Mouse (Mus musculus) midbrain, embryonic 10.5 days (tissue): Measurements from ENCODE around the gene Slc4a4. TPM values are rescaled to one million over a fixed set of nuclear protein-coding genes. Genes with fewer than 3 reads are reported as not detected.

ENCODE experiments used
- DNase-seq: peaks from one replicate; pipeline ENCODE4 v3.0.0-alpha.2; 2017; ENCODE audit warnings: low spot score
- H3K27ac ChIP-seq: fragments of 300-500 bp; sonication (generic); replicated peaks from 2 replicates; pipeline ENCODE4 v1.5.1; 2016; ENCODE audit warnings: mild to moderate bottlenecking
- H3K27me3 ChIP-seq: fragments of 300-500 bp; sonication (generic); 2 replicates; pipeline ENCODE4 v1.6.1; 2016; ENCODE audit warnings: low read depth, mild to moderate bottlenecking; ENCODE audit not compliant: poor library complexity, severe bottlenecking
- H3K36me3 ChIP-seq: fragments of 300-500 bp; sonication (generic); 2 replicates; pipeline ENCODE4 v1.6.1; 2016; ENCODE audit warnings: mild to moderate bottlenecking, moderate library complexity
- H3K4me1 ChIP-seq: fragments of 300-500 bp; sonication (generic); 2 replicates; pipeline ENCODE4 v1.6.1; 2016
- H3K4me3 ChIP-seq: fragments of 300-500 bp; sonication (generic); 2 replicates; pipeline ENCODE4 v1.5.1; 2016; ENCODE audit warnings: mild to moderate bottlenecking, moderate library complexity
- H3K9me3 ChIP-seq: fragments of 300-500 bp; sonication (generic); replicated peaks from 2 replicates; pipeline ENCODE4 v1.6.1; 2016; ENCODE audit warnings: mild to moderate bottlenecking
- WGBS: fragments of 180-500 bp; shearing (Covaris S2); methylation state at CpG from one replicate; pipeline ENCODE4 v1.1.7; 2016; 5-methylcytosine and 5-hydroxymethylcytosine counted together
- polyA plus RNA-seq: library from polyadenylated mRNA; unstranded; fragments of >200 nt; fragmentation: Nextera tagmentation; extraction: Ambion mirVana; gene quantifications from 2 replicates; pipeline ENCODE4 v1.2.1, GENCODE M21; 2016

The Slc4a4 gene
- polyA plus RNA-seq, 1 experiment from 2014 or later = 1.5 TPM

- Histone ChIP-seq H3K36me3 (no peaks in the 10 kb centered on the region), H3K9me3 (no peaks in the 10 kb centered on the region), H3K27me3 (no peaks in the 10 kb centered on the region), H3K27ac (no peak overlapping the region), H3K4me3 (no peak overlapping the region), H3K4me1 (no peaks in the 10 kb centered on the region)
- no peak for DNase-seq
- WGBS = 78% methylated on average over 2 of the region's 2 CpGs
Observed at GRCm38 (mm10) chr5:89277049-89277448, 390.4 kb downstream of the Slc4a4 start.

- 86% methylated on average over 5 of the region's 5 CpGs for WGBS
- no peaks in the 10 kb centered on the region for H3K4me1 ChIP-seq
- H3K36me3 ChIP-seq = no peaks in the 10 kb centered on the region
- DNase-seq = no peak
- H3K4me3 ChIP-seq = no peak overlapping the region
- H3K27me3 ChIP-seq = no peaks in the 10 kb centered on the region
- H3K27ac ChIP-seq = no peak overlapping the region
- H3K9me3 ChIP-seq = no peaks in the 10 kb centered on the region
Observed at GRCm38 (mm10) chr5:89277616-89278015, 391.0 kb downstream of the Slc4a4 start.

- no peak overlapping the region for H3K4me3 ChIP-seq
- no peak overlapping the region for H3K27ac ChIP-seq
- H3K36me3 ChIP-seq = no peaks in the 10 kb centered on the region
- DNase-seq = no peak
- H3K27me3 ChIP-seq = no peaks in the 10 kb centered on the region
- no peaks in the 10 kb centered on the region for H3K9me3 ChIP-seq
- H3K4me1 ChIP-seq = no peaks in the 10 kb centered on the region
Observed at GRCm38 (mm10) chr5:89278309-89278708, 391.7 kb downstream of the Slc4a4 start.

- Histone ChIP-seq H3K4me3 (no peak overlapping the region), H3K27me3 (no peaks in the 10 kb centered on the region), H3K27ac (no peak overlapping the region), H3K4me1 (no peaks in the 10 kb centered on the region), H3K36me3 (no peaks in the 10 kb centered on the region), H3K9me3 (no peaks in the 10 kb centered on the region)
- 75% methylated on average over 3 of the region's 3 CpGs for WGBS
- DNase-seq = no peak
Observed at GRCm38 (mm10) chr5:89280312-89280863, 393.8 kb downstream of the Slc4a4 start.

Other genes with a start within 250 kb of the Slc4a4 start
- gene Grsf1, start 210.6 kb upstream of the Slc4a4 start, polyA plus RNA-seq = 79.7 and 81.7 TPM in 2 replicates
- 10.8 and 13.2 TPM in 2 replicates for gene Mob1b, start 166.0 kb upstream of the Slc4a4 start, polyA plus RNA-seq
- gene Dck, start 121.8 kb upstream of the Slc4a4 start, polyA plus RNA-seq = 118 and 119 TPM in 2 replicates